Mouse (Mus musculus): Measurements from ENCODE around the gene Vti1a. TPM values are rescaled to one million over a fixed set of nuclear protein-coding genes. Genes with fewer than 3 reads are reported as not detected.

Vti1a gene
- total RNA-seq, 2 experiments from 2014 or later = 14.0 to 16.5 TPM

GRCm38 (mm10) chr19:55545529-55545928, 229.4 kb downstream of the Vti1a start:
- peak; percentile 24 for DNase-seq (ENCODE audit: low spot score)
- intact Hi-C loops (cut with DNase I) = loop anchor here (2.0 kb wide), 1 partner anchor 331 kb away; no protein-coding TSS in a partner anchor

- intact Hi-C loops (cut with DNase I) = no loop called here
- DNase-seq (ENCODE audit: low spot score) = no peak
These were observed 230.0 kb downstream of the Vti1a start for GRCm38 (mm10) chr19:55546009-55546528.

GRCm38 (mm10) chr19:55548206-55548605, 232.1 kb downstream of the Vti1a start:
- DNase-seq (ENCODE audit: low spot score) = no peak
- intact Hi-C loops (cut with DNase I) = no loop called here

- DNase-seq (ENCODE audit: low spot score) = no peak
- intact Hi-C loops (cut with DNase I) = no loop called here
These were observed 232.6 kb downstream of the Vti1a start for GRCm38 (mm10) chr19:55548656-55549055.

GRCm38 (mm10) chr19:55550176-55550575, 234.1 kb downstream of the Vti1a start:
- intact Hi-C loops (cut with DNase I) = no loop called here
- DNase-seq (ENCODE audit: low spot score) = no peak

GRCm38 (mm10) chr19:55552339-55552738, 236.2 kb downstream of the Vti1a start:
- intact Hi-C loops (cut with DNase I) = no loop called here
- DNase-seq (ENCODE audit: low spot score) = no peak

- intact Hi-C loops (cut with DNase I) = no loop called here
- no peak for DNase-seq (ENCODE audit: low spot score)
These were observed 236.8 kb downstream of the Vti1a start for GRCm38 (mm10) chr19:55552861-55553260.

GRCm38 (mm10) chr19:55554295-55554694, 238.2 kb downstream of the Vti1a start:
- intact Hi-C loops (cut with DNase I) = no loop called here
- DNase-seq (ENCODE audit: low spot score) = no peak

GRCm38 (mm10) chr19:55554703-55555102, 238.6 kb downstream of the Vti1a start:
- intact Hi-C loops (cut with DNase I) = no loop called here
- no peak for DNase-seq (ENCODE audit: low spot score)

- intact Hi-C loops (cut with DNase I) = no loop called here
- DNase-seq (ENCODE audit: low spot score) = no peak
These were observed 240.3 kb downstream of the Vti1a start for GRCm38 (mm10) chr19:55556168-55556999.

- DNase-seq (ENCODE audit: low spot score) = no peak
- intact Hi-C loops (cut with DNase I) = no loop called here
These were observed 243.2 kb downstream of the Vti1a start for GRCm38 (mm10) chr19:55559331-55559730.

- DNase-seq (ENCODE audit: low spot score) = no peak
These were observed 244.1 kb downstream of the Vti1a start for GRCm38 (mm10) chr19:55560088-55560682.

GRCm38 (mm10) chr19:55561469-55561868, 245.4 kb downstream of the Vti1a start:
- intact Hi-C loops (cut with DNase I) = no loop called here
- DNase-seq (ENCODE audit: low spot score) = no peak

More at GRCm38 (mm10) chr19:55560088-55560682, 244.1 kb downstream of the Vti1a start:
- intact Hi-C loops (cut with DNase I) = no loop called here

- intact Hi-C loops (cut with DNase I) = no loop called here
- no peak for DNase-seq (ENCODE audit: low spot score)
These were observed 246.5 kb downstream of the Vti1a start for GRCm38 (mm10) chr19:55562487-55563147.

GRCm38 (mm10) chr19:55563148-55563651, 247.1 kb downstream of the Vti1a start:
- peak; percentile 14 for DNase-seq (ENCODE audit: low spot score)
- intact Hi-C loops (cut with DNase I) = no loop called here

GRCm38 (mm10) chr19:55564104-55564938, 248.2 kb downstream of the Vti1a start:
- intact Hi-C loops (cut with DNase I) = no loop called here
- DNase-seq (ENCODE audit: low spot score) = no peak

- intact Hi-C loops (cut with DNase I) = no loop called here
- no peak for DNase-seq (ENCODE audit: low spot score)
These were observed 249.0 kb downstream of the Vti1a start for GRCm38 (mm10) chr19:55565111-55565510.

GRCm38 (mm10) chr19:55565523-55566369, 249.7 kb downstream of the Vti1a start:
- DNase-seq (ENCODE audit: low spot score) = no peak
- intact Hi-C loops (cut with DNase I) = no loop called here

GRCm38 (mm10) chr19:55569114-55569513, 253.0 kb downstream of the Vti1a start:
- intact Hi-C loops (cut with DNase I) = no loop called here
- DNase-seq (ENCODE audit: low spot score) = no peak

All from heart, postnatal 25 days (tissue).